Mouse (Mus musculus): ENCODE results near the gene Olfr1416.

DNA sequence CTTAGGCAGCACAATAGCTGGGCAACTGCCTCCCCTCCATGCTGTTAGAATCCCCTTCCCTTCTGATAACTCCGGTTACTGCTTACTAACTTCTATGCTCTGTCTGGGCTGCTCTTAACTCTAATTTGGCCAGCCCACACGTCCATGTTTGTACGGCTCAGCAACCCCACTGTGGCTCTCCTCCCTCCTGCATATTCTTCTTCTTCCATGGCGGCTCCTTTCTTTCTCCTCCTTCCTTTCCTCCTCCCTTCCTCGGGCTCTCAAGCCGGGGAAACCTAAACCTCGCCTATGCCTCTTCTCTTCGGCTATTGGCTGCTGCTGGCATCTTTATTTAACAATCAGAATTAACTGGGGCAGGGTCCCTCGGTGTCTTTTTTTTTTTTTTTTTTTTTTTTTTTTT, 52.1 kb downstream of the Olfr1416 start:
- no peak for TF ChIP-seq MYOD1 (IDR thresholded peaks at IDR 0.05; ENCODE audit: control insufficient read depth in 1 of 3, insufficient read length in 2 of 3, low read depth in 2 of 3)
- TF ChIP-seq E2F4 (IDR thresholded peaks at IDR 0.05; ENCODE audit: insufficient read depth) = no peak

All from myocyte (in vitro differentiated cells).